Comparison of ENCODE assay signal across 9 mouse cellular contexts in the genomic region with DNA sequence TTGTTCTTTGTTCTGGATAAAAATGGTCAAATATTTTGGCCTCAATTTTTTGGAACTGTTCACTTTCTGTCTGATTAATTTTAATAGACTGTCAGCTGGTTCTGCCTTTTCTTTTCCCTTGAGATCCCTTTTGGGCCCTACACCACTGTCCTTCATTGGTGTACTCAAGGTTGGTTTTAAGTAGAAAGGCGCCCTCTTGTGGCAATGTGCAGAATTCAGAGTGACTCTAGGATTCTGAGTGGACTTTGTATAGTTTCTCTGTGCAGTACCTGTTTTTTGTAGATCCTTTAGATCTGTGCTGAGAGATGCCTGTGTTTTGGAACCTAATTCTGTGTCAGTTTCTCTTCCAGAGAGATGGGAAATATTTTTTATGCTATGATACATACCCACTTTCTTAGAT. TPM values are rescaled to one million over a fixed set of nuclear protein-coding genes. Genes with fewer than 3 reads are reported as not detected.
DNase-seq lines count a peak whose midpoint lies in the region; ATAC-seq and TF ChIP-seq lines count a peak whose summit lies in the region.
"Had no signal": no experiment of that assay in that cellular context is flagged by ENCODE, and none has a peak within 500 bp of the region (broad histone marks: within the 10 kb centered on the region; RNA-seq: fewer than 3 reads in every experiment).

No protein-coding gene starts in this region.

- H3K27ac ChIP-seq in heart, adult 2 months, result no peak overlapping the region
- no peak overlapping the region for H3K27ac ChIP-seq in heart, embryonic 12.5 days (ENCODE audit: poor library complexity, severe bottlenecking)
- H3K27ac ChIP-seq in heart, postnatal 0 days (ENCODE audit: low read depth), result no peak overlapping the region
- H3K27ac ChIP-seq: lung, embryonic 15.5 days had no signal

- TF ChIP-seq POLR2A in heart, adult 2 months (IDR thresholded peaks at IDR 0.05; ENCODE audit: insufficient read depth, low read depth, low read length), result no peak

- H3K4me2 ChIP-seq in heart, embryonic 12.5 days, result no peak overlapping the region
- H3K4me2 ChIP-seq in heart, postnatal 0 days (ENCODE audit: low read depth, low read length), result no peak overlapping the region
- H3K4me2 ChIP-seq: lung, embryonic 15.5 days had no signal

- no peak for TF ChIP-seq EP300 in heart, adult 2 months (IDR thresholded peaks at IDR 0.05; ENCODE audit: insufficient read depth, low read depth, low read length)
- TF ChIP-seq EP300 in heart, postnatal 0 days (IDR thresholded peaks at IDR 0.05; ENCODE audit: low read depth), result no peak

- H3K27me3 ChIP-seq in heart, adult 2 months (ENCODE audit: control insufficient read depth, insufficient read depth, low read length), result no peaks in the 10 kb centered on the region
- H3K27me3 ChIP-seq in heart, embryonic 12.5 days (replicated peaks), result no peaks in the 10 kb centered on the region
- H3K27me3 ChIP-seq in heart, postnatal 0 days (ENCODE audit: control insufficient read depth, insufficient read depth, low read length), result no peaks in the 10 kb centered on the region
- H3K27me3 ChIP-seq: lung, embryonic 15.5 days had no signal

- H3K9me3 ChIP-seq in heart, embryonic 12.5 days (replicated peaks), result no peaks in the 10 kb centered on the region
- H3K9me3 ChIP-seq in heart, postnatal 0 days (replicated peaks; ENCODE audit: control insufficient read depth, low read length), result no peaks in the 10 kb centered on the region
- H3K9me3 ChIP-seq: lung, embryonic 15.5 days had no signal

- 3% methylated on average over 1 of the region's 1 CpGs for WGBS in heart, adult 2 months
- WGBS in heart, embryonic 12.5 days, result 0% methylated on average over 1 of the region's 1 CpGs
- 0% methylated on average over 1 of the region's 1 CpGs for WGBS in heart, postnatal 0 days

- TF ChIP-seq CTCF in heart, adult 2 months (IDR thresholded peaks at IDR 0.05), result peak; percentile 79
- TF ChIP-seq CTCF in heart, postnatal 0 days (IDR thresholded peaks at IDR 0.05; ENCODE audit: low read depth), result peak; percentile 70

- no peaks in the 10 kb centered on the region for H3K4me1 ChIP-seq in heart, adult 2 months (ENCODE audit: control insufficient read depth, insufficient read depth, low read length)
- no peaks in the 10 kb centered on the region for H3K4me1 ChIP-seq in heart, embryonic 12.5 days (replicated peaks)
- H3K4me1 ChIP-seq in heart, postnatal 0 days (ENCODE audit: control insufficient read depth, insufficient read depth), result no peaks in the 10 kb centered on the region
- H3K4me1 ChIP-seq: lung, embryonic 15.5 days had no signal

- no peaks in the 10 kb centered on the region for H3K79me2 ChIP-seq in heart, adult 2 months (replicated peaks; ENCODE audit: control insufficient read depth, insufficient read depth, low read length)

- H3K9ac ChIP-seq in heart, adult 2 months (ENCODE audit: low read depth, low read length), result no peak overlapping the region
- no peak overlapping the region for H3K9ac ChIP-seq in heart, embryonic 12.5 days
- no peak overlapping the region for H3K9ac ChIP-seq in heart, postnatal 0 days (replicated peaks; ENCODE audit: low read depth, low read length)
- H3K9ac ChIP-seq: lung, embryonic 15.5 days had no signal

- H3K4me3 ChIP-seq in heart, adult 2 months, result no peak overlapping the region
- no peak overlapping the region for H3K4me3 ChIP-seq in heart, embryonic 12.5 days
- no peak overlapping the region for H3K4me3 ChIP-seq in heart, postnatal 0 days (ENCODE audit: low read depth, low read length)
- H3K4me3 ChIP-seq: lung, embryonic 15.5 days had no signal

- intact Hi-C loops in heart, adult 2 months (cut with DNase I), result no loop called here

- ATAC-seq in heart, embryonic 12.5 days (ENCODE audit: insufficient number of reproducible peaks, low FRiP score), result no peak
- ATAC-seq in heart, postnatal 0 days (ENCODE audit: insufficient read depth, low read depth), result no peak

- peak in 1 of 2 experiments; percentile 15 for DNase-seq in heart, adult 2 months
- peak; percentile 78 for DNase-seq in ES-CJ7 (ENCODE audit: low read depth, low spot score)
- peak; percentile 53 for DNase-seq in c-Kit-positive CD71-positive TER-119-positive erythroid progenitor cells, embryonic 14.5 days (ENCODE audit: low spot score)
- peak; percentile 24 for DNase-seq in heart, postnatal 0 days (ENCODE audit: low spot score)
- DNase-seq in layer of hippocampus, postnatal 25 days (ENCODE audit: extremely low spot score in 1 of 2, low spot score in 1 of 2), result peak; percentile 40 to 72
- DNase-seq in natural killer cell, adult 2 months (ENCODE audit: low spot score in 2 of 2), result peak; percentile 24 to 60
- peak; percentile 76 for DNase-seq in thymus, postnatal 0 days (ENCODE audit: low spot score)

- no peaks in the 10 kb centered on the region for H3K36me3 ChIP-seq in heart, adult 2 months (ENCODE audit: control insufficient read depth, insufficient read depth, low read length)
- no peaks in the 10 kb centered on the region for H3K36me3 ChIP-seq in heart, embryonic 12.5 days
- no peaks in the 10 kb centered on the region for H3K36me3 ChIP-seq in heart, postnatal 0 days (replicated peaks; ENCODE audit: control insufficient read depth, insufficient read depth, low read length)
- H3K36me3 ChIP-seq: lung, embryonic 15.5 days had no signal

RNA-seq across cellular contexts. Expression of a gene that starts 2.9 kb away (rescaled TPM):
- not detected for total RNA-seq in heart, adult 2 months (2021)
- polyA plus RNA-seq in heart, adult 2 months (2012; rRNA removed), result not detected in 2 replicates
- polyA plus RNA-seq in heart, embryonic 12.5 days (2016; fragmentation: Nextera tagmentation; extraction: Ambion mirVana), result 0.06 TPM in 1 of 2 replicates, not detected in the other
- not detected in 2 replicates for total RNA-seq in heart, postnatal 0 days (2014; rRNA removed; ENCODE audit: low replicate concordance)
- not detected in 2 replicates for polyA plus RNA-seq in heart, postnatal 0 days (2015; fragmentation: Nextera tagmentation; extraction: Ambion mirVana)
- not detected for total RNA-seq in layer of hippocampus, postnatal 25 days (2021)
- polyA plus RNA-seq in thymus, postnatal 0 days (2015; fragmentation: Nextera tagmentation; extraction: Ambion mirVana), result 0.17 and 0.20 TPM in 2 replicates

RNA-seq across cellular contexts. Expression of a gene that starts 37.6 kb away (rescaled TPM):
- 1 to 10 TPM; 7.6 TPM for total RNA-seq in heart, adult 2 months (2021)
- polyA plus RNA-seq in heart, adult 2 months (2012; rRNA removed), result 4.2 and 7.1 TPM in 2 replicates
- 77.2 and 77.7 TPM in 2 replicates for polyA plus RNA-seq in heart, embryonic 12.5 days (2016; fragmentation: Nextera tagmentation; extraction: Ambion mirVana)
- total RNA-seq in heart, postnatal 0 days (2014; rRNA removed; ENCODE audit: low replicate concordance), result 17.7 and 54.1 TPM in 2 replicates
- polyA plus RNA-seq in heart, postnatal 0 days (2015; fragmentation: Nextera tagmentation; extraction: Ambion mirVana), result 35.5 and 42.7 TPM in 2 replicates
- 1 to 10 TPM; 7.3 to 9.9 TPM for total RNA-seq in layer of hippocampus, postnatal 25 days (2021)
- 154 and 161 TPM in 2 replicates for polyA plus RNA-seq in thymus, postnatal 0 days (2015; fragmentation: Nextera tagmentation; extraction: Ambion mirVana)

RNA-seq across cellular contexts. Expression of a gene that starts 44.8 kb away (rescaled TPM):
- total RNA-seq in heart, adult 2 months (2021), result not detected
- not detected in 2 replicates for polyA plus RNA-seq in heart, adult 2 months (2012; rRNA removed)
- 0.39 and 0.43 TPM in 2 replicates for polyA plus RNA-seq in heart, embryonic 12.5 days (2016; fragmentation: Nextera tagmentation; extraction: Ambion mirVana)
- not detected in 2 replicates for total RNA-seq in heart, postnatal 0 days (2014; rRNA removed; ENCODE audit: low replicate concordance)
- polyA plus RNA-seq in heart, postnatal 0 days (2015; fragmentation: Nextera tagmentation; extraction: Ambion mirVana), result 0.29 and 0.40 TPM in 2 replicates
- total RNA-seq in layer of hippocampus, postnatal 25 days (2021), result under 1 TPM in 1 of 2 experiments, not detected in 1; 0.22 TPM
- polyA plus RNA-seq in thymus, postnatal 0 days (2015; fragmentation: Nextera tagmentation; extraction: Ambion mirVana), result 0.85 and 1.1 TPM in 2 replicates

RNA-seq across cellular contexts. Expression of a gene that starts 54.0 kb away (rescaled TPM):
- 10 to 100 TPM; 18.1 to 20.3 TPM for total RNA-seq in heart, adult 2 months (2021)
- 14.9 and 20.7 TPM in 2 replicates for polyA plus RNA-seq in heart, adult 2 months (2012; rRNA removed)
- polyA plus RNA-seq in heart, embryonic 12.5 days (2016; fragmentation: Nextera tagmentation; extraction: Ambion mirVana), result 50.9 and 54.7 TPM in 2 replicates
- total RNA-seq in heart, postnatal 0 days (2014; rRNA removed; ENCODE audit: low replicate concordance), result 14.2 and 20.2 TPM in 2 replicates
- polyA plus RNA-seq in heart, postnatal 0 days (2015; fragmentation: Nextera tagmentation; extraction: Ambion mirVana), result 25.4 and 30.2 TPM in 2 replicates
- total RNA-seq in layer of hippocampus, postnatal 25 days (2021), result 1 to 10 TPM; 9.9 to 10.0 TPM
- 25.2 and 29.0 TPM in 2 replicates for polyA plus RNA-seq in thymus, postnatal 0 days (2015; fragmentation: Nextera tagmentation; extraction: Ambion mirVana)

RNA-seq across cellular contexts. Expression of a gene that starts 54.1 kb away (rescaled TPM):
- 10 to 100 TPM; 11.5 to 12.4 TPM for total RNA-seq in heart, adult 2 months (2021)
- polyA plus RNA-seq in heart, adult 2 months (2012; rRNA removed), result 4.6 and 8.6 TPM in 2 replicates
- 14.9 and 16.3 TPM in 2 replicates for polyA plus RNA-seq in heart, embryonic 12.5 days (2016; fragmentation: Nextera tagmentation; extraction: Ambion mirVana)
- total RNA-seq in heart, postnatal 0 days (2014; rRNA removed; ENCODE audit: low replicate concordance), result 5.1 and 20.2 TPM in 2 replicates
- 9.2 and 9.9 TPM in 2 replicates for polyA plus RNA-seq in heart, postnatal 0 days (2015; fragmentation: Nextera tagmentation; extraction: Ambion mirVana)
- total RNA-seq in layer of hippocampus, postnatal 25 days (2021), result 10 to 100 TPM; 34.1 to 40.1 TPM
- 10.1 and 10.3 TPM in 2 replicates for polyA plus RNA-seq in thymus, postnatal 0 days (2015; fragmentation: Nextera tagmentation; extraction: Ambion mirVana)
